Mouse (Mus musculus): ENCODE results near the gene Tubb2b. TPM values are rescaled to one million over a fixed set of nuclear protein-coding genes. Genes with fewer than 3 reads are reported as not detected.

The Tubb2b gene
- total and polyA plus RNA-seq, 2 experiments = 0.33 TPM; not detected in 1

DNA sequence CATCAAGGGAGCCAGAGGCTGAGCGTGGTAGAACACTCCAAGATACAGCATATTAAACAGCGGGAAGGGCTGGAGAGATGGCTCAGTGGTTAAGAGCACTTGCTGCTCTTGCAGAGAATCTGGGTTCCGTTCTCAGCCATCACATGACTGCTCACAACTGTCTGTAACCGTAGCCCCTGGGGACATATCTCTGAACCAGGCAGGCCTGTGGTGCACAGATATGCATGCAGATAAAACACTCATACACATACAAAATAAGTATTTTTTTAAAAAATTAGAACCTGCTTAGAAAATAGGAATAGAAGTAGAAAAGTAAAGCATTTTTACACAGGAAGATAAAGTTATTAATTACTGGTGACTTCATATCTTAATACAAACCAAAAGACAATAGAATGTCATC, 11.4 kb downstream of the Tubb2b start:
- TF ChIP-seq POLR2A (IDR thresholded peaks at IDR 0.05; ENCODE audit: extremely low read depth, insufficient read depth, low read length) (no peak), CTCF (IDR thresholded peaks at IDR 0.05; ENCODE audit: low read depth, low read length) (no peak)
- Histone ChIP-seq H3K79me2 (ENCODE audit: control insufficient read depth, insufficient read depth, low read length) (no peaks in the 10 kb centered on the region), H3K4me3 (ENCODE audit: insufficient read depth, low read depth, low read length) (no peak overlapping the region), H3K9ac (ENCODE audit: low read depth, low read length) (no peak overlapping the region), H3K27ac (replicated peaks; ENCODE audit: insufficient read depth, low read depth, low read length) (no peak overlapping the region), H3K4me1 (ENCODE audit: control insufficient read depth, insufficient read depth, low read length) (no peaks in the 10 kb centered on the region), H3K27me3 (ENCODE audit: control insufficient read depth, insufficient read depth, low read length) (no peaks in the 10 kb centered on the region), H3K36me3 (ENCODE audit: control insufficient read depth, insufficient read depth, low read length) (no peaks in the 10 kb centered on the region)
- 91% methylated on average over 4 of the region's 4 CpGs for WGBS
- no peak for DNase-seq (ENCODE audit: extremely low read depth, low read depth, low spot score)

GRCm38 (mm10) chr13:34116508-34116907, 13.8 kb downstream of the Tubb2b start:
- H3K36me3 ChIP-seq (ENCODE audit: control insufficient read depth, insufficient read depth, low read length) = no peaks in the 10 kb centered on the region
- no peak overlapping the region for H3K9ac ChIP-seq (ENCODE audit: low read depth, low read length)
- DNase-seq (ENCODE audit: extremely low read depth, low read depth, low spot score) = no peak
- H3K4me1 ChIP-seq (ENCODE audit: control insufficient read depth, insufficient read depth, low read length) = peaks cover 3% of the 10 kb centered on the region; the same call in 1 of the 2 replicates
- no peaks in the 10 kb centered on the region for H3K79me2 ChIP-seq (ENCODE audit: control insufficient read depth, insufficient read depth, low read length)
- H3K4me3 ChIP-seq (ENCODE audit: insufficient read depth, low read depth, low read length) = no peak overlapping the region
- no peaks in the 10 kb centered on the region for H3K27me3 ChIP-seq (ENCODE audit: control insufficient read depth, insufficient read depth, low read length)
- no peak overlapping the region for H3K27ac ChIP-seq (replicated peaks; ENCODE audit: insufficient read depth, low read depth, low read length)
- TF ChIP-seq POLR2A (IDR thresholded peaks at IDR 0.05; ENCODE audit: extremely low read depth, insufficient read depth, low read length) = no peak
- WGBS = 86% methylated on average over 6 of the region's 6 CpGs

DNA sequence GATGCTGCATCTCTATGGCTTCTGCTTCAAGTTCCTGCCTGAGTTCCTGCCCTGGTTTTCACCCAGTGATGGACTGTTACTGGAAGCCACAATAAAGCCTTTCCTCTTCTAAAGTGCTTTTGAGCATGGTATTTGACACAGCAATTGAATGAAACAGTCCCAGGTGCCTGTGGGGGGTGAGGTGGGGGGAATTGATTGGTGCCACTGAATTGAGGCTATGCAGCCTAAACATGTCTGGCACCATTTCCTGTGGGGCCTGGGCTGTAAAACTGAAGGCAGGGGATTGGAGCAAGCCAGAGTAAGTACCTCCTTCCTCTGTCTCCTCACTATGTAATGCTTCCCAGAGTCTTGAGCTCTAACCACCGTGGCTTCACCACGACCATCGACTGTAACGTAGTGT, 15.6 kb downstream of the Tubb2b start:
- Histone ChIP-seq H3K4me3 (ENCODE audit: insufficient read depth, low read depth, low read length) (no peak overlapping the region), H3K36me3 (ENCODE audit: control insufficient read depth, insufficient read depth, low read length) (no peaks in the 10 kb centered on the region)
- 88% methylated on average over 4 of the region's 4 CpGs for WGBS

DNA sequence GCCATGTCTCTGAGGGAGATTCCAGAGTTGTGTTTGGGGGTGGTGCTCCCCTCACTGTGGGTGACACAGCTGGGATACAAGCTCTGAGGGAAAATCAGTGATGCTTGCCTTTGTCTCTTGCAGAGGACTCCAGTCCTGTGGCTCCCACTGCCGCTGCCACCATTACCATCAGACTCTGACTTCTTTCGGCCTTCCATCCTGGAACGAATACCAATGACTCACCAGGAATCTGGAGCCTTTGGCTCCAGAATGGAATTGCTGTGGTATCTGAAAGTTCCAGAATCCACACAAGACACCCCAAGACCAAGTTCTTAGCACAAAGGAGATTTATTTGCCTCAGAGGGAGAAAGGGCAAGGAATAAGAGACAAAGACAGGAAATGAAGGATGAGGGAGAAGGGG, 17.2 kb downstream of the Tubb2b start:
- WGBS = 92% methylated on average over 3 of the region's 3 CpGs
- Histone ChIP-seq H3K27ac (replicated peaks; ENCODE audit: insufficient read depth, low read depth, low read length) (no peak overlapping the region), H3K36me3 (ENCODE audit: control insufficient read depth, insufficient read depth, low read length) (no peaks in the 10 kb centered on the region), H3K4me3 (ENCODE audit: insufficient read depth, low read depth, low read length) (no peak overlapping the region), H3K9ac (ENCODE audit: low read depth, low read length) (no peak overlapping the region), H3K4me1 (ENCODE audit: control insufficient read depth, insufficient read depth, low read length) (peaks cover 3% of the 10 kb centered on the region; the same call in 1 of the 2 replicates), H3K27me3 (ENCODE audit: control insufficient read depth, insufficient read depth, low read length) (no peaks in the 10 kb centered on the region), H3K79me2 (ENCODE audit: control insufficient read depth, insufficient read depth, low read length) (no peaks in the 10 kb centered on the region)
- TF ChIP-seq CTCF (IDR thresholded peaks at IDR 0.05; ENCODE audit: low read depth, low read length) (no peak), POLR2A (IDR thresholded peaks at IDR 0.05; ENCODE audit: extremely low read depth, insufficient read depth, low read length) (no peak)
- no peak for DNase-seq (ENCODE audit: extremely low read depth, low read depth, low spot score)

More for the DNA sequence above, 15.6 kb downstream of the Tubb2b start:
- H3K79me2 ChIP-seq (ENCODE audit: control insufficient read depth, insufficient read depth, low read length) = no peaks in the 10 kb centered on the region
- peaks cover 3% of the 10 kb centered on the region; the same call in 1 of the 2 replicates for H3K4me1 ChIP-seq (ENCODE audit: control insufficient read depth, insufficient read depth, low read length)
- H3K27ac ChIP-seq (replicated peaks; ENCODE audit: insufficient read depth, low read depth, low read length) = no peak overlapping the region
- DNase-seq (ENCODE audit: extremely low read depth, low read depth, low spot score) = no peak
- no peak overlapping the region for H3K9ac ChIP-seq (ENCODE audit: low read depth, low read length)
- no peaks in the 10 kb centered on the region for H3K27me3 ChIP-seq (ENCODE audit: control insufficient read depth, insufficient read depth, low read length)
- no peak for TF ChIP-seq POLR2A (IDR thresholded peaks at IDR 0.05; ENCODE audit: extremely low read depth, insufficient read depth, low read length)
- TF ChIP-seq CTCF (IDR thresholded peaks at IDR 0.05; ENCODE audit: low read depth, low read length) = no peak

DNA sequence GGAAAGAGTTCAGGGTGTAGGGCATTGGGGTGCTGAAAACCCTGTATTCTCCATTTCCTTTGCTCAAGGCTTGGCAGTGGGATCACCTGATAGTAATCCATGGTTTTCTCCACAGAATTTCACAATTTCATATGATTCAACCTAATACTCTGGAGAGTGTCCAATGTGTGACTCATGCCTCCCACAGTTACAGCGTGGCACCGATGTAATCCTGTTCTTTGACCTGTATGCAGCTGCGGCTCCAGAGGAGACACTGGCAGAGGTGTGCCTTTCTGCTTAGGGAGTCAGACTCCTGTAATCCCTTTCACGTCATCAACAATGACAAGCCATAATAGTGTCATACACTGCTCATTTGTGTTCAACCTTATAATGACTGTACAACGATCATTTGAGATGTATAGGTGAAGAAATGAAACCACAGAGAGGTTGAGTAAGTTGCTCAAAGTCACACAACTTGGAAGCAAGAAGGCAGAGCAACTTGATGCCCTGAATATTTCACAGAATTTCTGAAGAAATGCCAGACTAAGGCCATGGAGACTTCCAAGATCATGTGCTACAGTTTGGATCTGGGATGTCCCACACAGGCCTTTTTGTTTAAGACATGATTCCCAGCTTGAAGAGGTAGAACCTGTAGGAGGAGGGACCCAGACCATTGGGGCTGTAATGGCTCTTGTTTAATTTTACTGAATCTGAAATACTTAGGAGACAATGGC, 17.7 kb downstream of the Tubb2b start:
- WGBS = 26% methylated on average over 5 of the region's 5 CpGs
- DNase-seq (ENCODE audit: extremely low read depth, low read depth, low spot score) = peak; percentile 94
- no peak for TF ChIP-seq CTCF (IDR thresholded peaks at IDR 0.05; ENCODE audit: low read depth, low read length)
- no peaks in the 10 kb centered on the region for H3K27me3 ChIP-seq (ENCODE audit: control insufficient read depth, insufficient read depth, low read length)
- H3K36me3 ChIP-seq (ENCODE audit: control insufficient read depth, insufficient read depth, low read length) = no peaks in the 10 kb centered on the region
- H3K9ac ChIP-seq (ENCODE audit: low read depth, low read length) = no peak overlapping the region
- no peak overlapping the region for H3K4me3 ChIP-seq (ENCODE audit: insufficient read depth, low read depth, low read length)
- H3K27ac ChIP-seq (replicated peaks; ENCODE audit: insufficient read depth, low read depth, low read length) = no peak overlapping the region
- H3K79me2 ChIP-seq (ENCODE audit: control insufficient read depth, insufficient read depth, low read length) = no peaks in the 10 kb centered on the region
- peaks cover 3% of the 10 kb centered on the region; the same call in 1 of the 2 replicates for H3K4me1 ChIP-seq (ENCODE audit: control insufficient read depth, insufficient read depth, low read length)

DNA sequence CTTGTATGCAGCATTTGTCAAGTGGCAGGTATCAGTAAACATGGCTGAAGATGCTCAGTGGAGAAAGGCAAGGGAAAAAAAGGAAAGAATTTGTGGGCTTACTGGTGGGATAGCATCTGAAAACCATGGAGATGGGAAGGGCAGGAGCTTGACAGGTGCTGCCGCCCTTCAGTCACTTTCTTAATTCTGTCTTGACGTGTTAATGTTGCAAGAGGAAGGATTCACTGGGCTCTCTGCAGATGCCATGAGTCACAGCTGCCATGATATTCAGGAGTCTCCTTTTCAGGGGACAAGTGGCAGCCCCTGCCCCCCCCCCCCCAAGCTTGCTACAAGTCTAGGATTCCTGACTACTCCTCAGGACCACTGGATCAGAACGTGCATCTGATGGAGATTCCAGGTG, 18.4 kb downstream of the Tubb2b start:
- TF ChIP-seq CTCF (IDR thresholded peaks at IDR 0.05; ENCODE audit: low read depth, low read length) (no peak), POLR2A (IDR thresholded peaks at IDR 0.05; ENCODE audit: extremely low read depth, insufficient read depth, low read length) (no peak)

More for the DNA sequence above, 18.4 kb downstream of the Tubb2b start:
- WGBS = 82% methylated on average over 3 of the region's 3 CpGs
- Histone ChIP-seq H3K36me3 (ENCODE audit: control insufficient read depth, insufficient read depth, low read length) (no peaks in the 10 kb centered on the region), H3K9ac (ENCODE audit: low read depth, low read length) (no peak overlapping the region), H3K4me1 (ENCODE audit: control insufficient read depth, insufficient read depth, low read length) (peaks cover 3% of the 10 kb centered on the region; the same call in 1 of the 2 replicates), H3K27me3 (ENCODE audit: control insufficient read depth, insufficient read depth, low read length) (no peaks in the 10 kb centered on the region), H3K27ac (replicated peaks; ENCODE audit: insufficient read depth, low read depth, low read length) (no peak overlapping the region), H3K4me3 (ENCODE audit: insufficient read depth, low read depth, low read length) (no peak overlapping the region), H3K79me2 (ENCODE audit: control insufficient read depth, insufficient read depth, low read length) (no peaks in the 10 kb centered on the region)
- DNase-seq (ENCODE audit: extremely low read depth, low read depth, low spot score) = no peak

Data from liver, adult 2 months (tissue).